In genomic region chr14:21659652-21660051, GRCm38 (mm10) we compare ENCODE assay signal across 8 mouse cellular contexts. TPM values are rescaled to one million over a fixed set of nuclear protein-coding genes. Genes with fewer than 3 reads are reported as not detected.
DNase-seq lines count a peak whose midpoint lies in the region; ATAC-seq and TF ChIP-seq lines count a peak whose summit lies in the region.
"Had no signal": no experiment of that assay in that cellular context is flagged by ENCODE, and none has a peak within 500 bp of the region (broad histone marks: within the 10 kb centered on the region; RNA-seq: fewer than 3 reads in every experiment).

No protein-coding gene starts in this region.

- dilution Hi-C loops in CH12.LX (cut with MboI; ENCODE audit: extremely low pct_ligation_motif_present, extremely low pct_unique_long_range_greater_than_20kb, low sequenced_read_pairs) = no loop called here

- H3K27me3 ChIP-seq in CH12.LX (replicated peaks) = no peaks in the 10 kb centered on the region
- H3K27me3 ChIP-seq in heart, embryonic 10.5 days (ENCODE audit: insufficient read depth, poor library complexity, severe bottlenecking) = no peaks in the 10 kb centered on the region
- H3K27me3 ChIP-seq in kidney, embryonic 14.5 days (ENCODE audit: control insufficient read depth, insufficient read depth, low read length) = no peaks in the 10 kb centered on the region
- no peaks in the 10 kb centered on the region for H3K27me3 ChIP-seq in lung, embryonic 16.5 days (ENCODE audit: control insufficient read depth, insufficient read depth, low read depth, low read length)

- in situ Hi-C loops in CH12.LX (cut with MboI; ENCODE audit: low pct_ligation_motif_present, low pct_unique_long_range_greater_than_20kb, low sequenced_read_pairs) = loop anchor here (5.0 kb wide), 1 partner anchor 512 kb away; no protein-coding TSS in a partner anchor

- ATAC-seq in kidney, embryonic 14.5 days (ENCODE audit: low FRiP score, low TSS enrichment) = peak; percentile 84
- peak; percentile 80 for ATAC-seq in lung, embryonic 16.5 days (ENCODE audit: low read depth)

- H3K9me3 ChIP-seq in CH12.LX (replicated peaks; ENCODE audit: low read length) = no peaks in the 10 kb centered on the region
- no peaks in the 10 kb centered on the region for H3K9me3 ChIP-seq in heart, embryonic 10.5 days
- no peaks in the 10 kb centered on the region for H3K9me3 ChIP-seq in kidney, embryonic 14.5 days (ENCODE audit: control insufficient read depth, low read length)
- H3K9me3 ChIP-seq in lung, embryonic 16.5 days (ENCODE audit: control insufficient read depth, low read length) = no peaks in the 10 kb centered on the region

- TF ChIP-seq CTCF in CH12.LX (conservative IDR thresholded peaks at IDR 0.05 in 1 of 2, IDR thresholded peaks at IDR 0.05 in 1 of 2; ENCODE audit: low read depth in 2 of 2, low read length in 2 of 2) = peak; percentile 59 to 79
- TF ChIP-seq CTCF in cortical plate, adult 2 months (IDR thresholded peaks at IDR 0.05; ENCODE audit: extremely low read depth, insufficient read depth, low read length) = peak; percentile 83

- no peaks in the 10 kb centered on the region for H3K79me2 ChIP-seq in CH12.LX (replicated peaks; ENCODE audit: control insufficient read depth, extremely low read depth, insufficient read depth, poor library complexity, severe bottlenecking)

- TF ChIP-seq EP300 in CH12.LX (IDR thresholded peaks at IDR 0.05; ENCODE audit: low read length) = no peak

- H3K4me3 ChIP-seq in CH12.LX (replicated peaks in 1 of 3; ENCODE audit: low read depth in 2 of 3, low read length in 2 of 3, poor library complexity in 1 of 3) = no peak overlapping the region
- no peak overlapping the region for H3K4me3 ChIP-seq in cortical plate, adult 2 months (ENCODE audit: insufficient read depth, low read length)
- H3K4me3 ChIP-seq in heart, embryonic 10.5 days = peak overlapping the region; percentile 28
- H3K4me3 ChIP-seq in kidney, embryonic 14.5 days (ENCODE audit: low read length) = no peak overlapping the region
- H3K4me3 ChIP-seq in lung, embryonic 16.5 days (ENCODE audit: low read length) = no peak overlapping the region

- H3K36me3 ChIP-seq in CH12.LX (replicated peaks in 1 of 2; ENCODE audit: control insufficient read depth in 1 of 2, insufficient read depth in 1 of 2, low read length in 1 of 2) = peaks cover 23 to 47% of the 10 kb centered on the region in 2 experiments
- peaks cover 41% of the 10 kb centered on the region for H3K36me3 ChIP-seq in heart, embryonic 10.5 days
- peaks cover 30% of the 10 kb centered on the region for H3K36me3 ChIP-seq in kidney, embryonic 14.5 days (ENCODE audit: control insufficient read depth, insufficient read depth, low read length)
- H3K36me3 ChIP-seq in lung, embryonic 16.5 days (ENCODE audit: control insufficient read depth, insufficient read depth, low read length) = peaks cover 10% of the 10 kb centered on the region; the same call in 1 of the 2 replicates

- TF ChIP-seq POLR2A in CH12.LX (IDR thresholded peaks at IDR 0.05; ENCODE audit: low read depth, low read length) = no peak
- no peak for TF ChIP-seq POLR2A in cortical plate, adult 2 months (IDR thresholded peaks at IDR 0.05; ENCODE audit: extremely low read depth, insufficient read depth, low read length)

- peak; percentile 78 for TF ChIP-seq RAD21 in CH12.LX (IDR thresholded peaks at IDR 0.05; ENCODE audit: low read depth, low read length)

- H3K4me1 ChIP-seq in CH12.LX (ENCODE audit: control insufficient read depth in 1 of 2, insufficient read depth in 2 of 2) = peaks cover 0 to 5% of the 10 kb centered on the region in 2 experiments; a peak in 1 of 4 replicates
- H3K4me1 ChIP-seq in cortical plate, adult 2 months (ENCODE audit: control insufficient read depth, insufficient read depth, low read length) = peaks cover 7% of the 10 kb centered on the region
- H3K4me1 ChIP-seq in heart, embryonic 10.5 days = peaks cover 31% of the 10 kb centered on the region
- no peaks in the 10 kb centered on the region; the same call in 1 of the 2 replicates for H3K4me1 ChIP-seq in kidney, embryonic 14.5 days (ENCODE audit: control insufficient read depth, insufficient read depth, low read length)
- H3K4me1 ChIP-seq in lung, embryonic 16.5 days (replicated peaks; ENCODE audit: control insufficient read depth, insufficient read depth, low read length) = peaks cover 5% of the 10 kb centered on the region; the same call in 1 of the 2 replicates

- no peak overlapping the region for H3K27ac ChIP-seq in CH12.LX (ENCODE audit: insufficient read depth, low read depth)
- no peak overlapping the region for H3K27ac ChIP-seq in cortical plate, adult 2 months (ENCODE audit: insufficient read depth, low read length)
- H3K27ac ChIP-seq in heart, embryonic 10.5 days = no peak overlapping the region
- no peak overlapping the region for H3K27ac ChIP-seq in kidney, embryonic 14.5 days (ENCODE audit: low read depth, low read length)
- no peak overlapping the region for H3K27ac ChIP-seq in lung, embryonic 16.5 days (ENCODE audit: low read length)
- H3K27ac ChIP-seq: macrophage had no signal

- 31% methylated on average over 5 of the region's 5 CpGs for whole genome bisulfite sequencing in heart, embryonic 10.5 days
- 13% methylated on average over 5 of the region's 5 CpGs for WGBS in kidney, embryonic 14.5 days
- WGBS in lung, embryonic 16.5 days = 28% methylated on average over 5 of the region's 5 CpGs

- H3K4me2 ChIP-seq in CH12.LX (ENCODE audit: insufficient read depth, low read depth, poor library complexity, severe bottlenecking) = no peak overlapping the region
- H3K4me2 ChIP-seq in kidney, embryonic 14.5 days (replicated peaks; ENCODE audit: low read depth, low read length) = no peak overlapping the region
- peak overlapping the region; percentile 30 for H3K4me2 ChIP-seq in lung, embryonic 16.5 days (ENCODE audit: low read depth, low read length)

- peak; percentile 71 for DNase-seq in CH12.LX (ENCODE audit: extremely low read depth)
- DNase-seq in T-cell, adult 2 months (ENCODE audit: low spot score) = peak; percentile 64
- no peak for DNase-seq in heart, embryonic 10.5 days (ENCODE audit: low spot score)
- peak; percentile 30 for DNase-seq in retina, adult 2 months (ENCODE audit: low read depth, low spot score)

- no peak overlapping the region for H3K9ac ChIP-seq in CH12.LX (ENCODE audit: insufficient read depth, low read depth)
- H3K9ac ChIP-seq in kidney, embryonic 14.5 days (ENCODE audit: low read depth, low read length) = no peak overlapping the region
- no peak overlapping the region for H3K9ac ChIP-seq in lung, embryonic 16.5 days (ENCODE audit: low read length)

TF ChIP-seq in CH12.LX, 34 proteins besides CTCF, POLR2A, EP300 and RAD21:
- TF ChIP-seq SMC3 (IDR thresholded peaks at IDR 0.05; ENCODE audit: low read depth, low read length) (peak; percentile 77), KAT2A (IDR thresholded peaks at IDR 0.05; ENCODE audit: insufficient replicate concordance, low read length) (no peak), USF2 (conservative IDR thresholded peaks at IDR 0.05; ENCODE audit: low read depth, low read length) (no peak), MAFK (IDR thresholded peaks at IDR 0.05; ENCODE audit: insufficient replicate concordance, low read length) (no peak), MXI1 (IDR thresholded peaks at IDR 0.05; ENCODE audit: low read depth, low read length) (peak; percentile 92), ZKSCAN1 (IDR thresholded peaks at IDR 0.05; ENCODE audit: borderline replicate concordance, low read depth, low read length) (no peak), ELF1 (IDR thresholded peaks at IDR 0.05; ENCODE audit: low read depth, low read length) (no peak), NELFE (IDR thresholded peaks at IDR 0.05; ENCODE audit: low read depth, low read length) (0 out of 2 replicates have a peak, but pooled peaks have one; percentile 22), GABPA (IDR thresholded peaks at IDR 0.05; ENCODE audit: insufficient replicate concordance, low read depth, low read length) (no peak), ZNF384 (IDR thresholded peaks at IDR 0.05; ENCODE audit: low read depth, low read length) (no peak)
TF ChIP-seq in CH12.LX: peak in this region for 3.

RNA-seq across cellular contexts. Expression of gene Dupd1, which starts 54.7 kb away (rescaled TPM):
- total RNA-seq in CH12.LX (2012; rRNA removed) = not detected in 2 replicates
- not detected in 2 replicates for total RNA-seq in CH12.LX (2014; rRNA removed)
- polyA plus RNA-seq in CH12.LX (2012; ENCODE audit: insufficient read length, low read depth) = not detected in 2 replicates
- 0.08 and 0.17 TPM in 2 replicates for polyA plus RNA-seq in cortical plate, adult 2 months (2012; rRNA removed)
- polyA plus RNA-seq in heart, embryonic 10.5 days (2016; fragmentation: Nextera tagmentation; extraction: Ambion mirVana) = 0.12 and 0.15 TPM in 2 replicates
- polyA plus RNA-seq in kidney, embryonic 14.5 days (2014; fragmentation: Nextera tagmentation; extraction: Ambion mirVana) = not detected in 2 replicates
- not detected in 2 replicates for polyA plus RNA-seq in lung, embryonic 16.5 days (2015; fragmentation: Nextera tagmentation; extraction: Ambion mirVana)
- polyA plus RNA-seq: macrophage had no signal
